Mouse (Mus musculus): ENCODE results near the gene Atp1a2. TPM values are rescaled to one million over a fixed set of nuclear protein-coding genes. Genes with fewer than 3 reads are reported as not detected.
"Not testable (repeated sequence)": the region's sequence is repeated elsewhere in the genome, so short reads cannot be mapped to it uniquely, and the experiment has no call there.

Gene Atp1a2
- polyA plus RNA-seq, 1 experiment from 2014 or later = 3.1 TPM

DNA sequence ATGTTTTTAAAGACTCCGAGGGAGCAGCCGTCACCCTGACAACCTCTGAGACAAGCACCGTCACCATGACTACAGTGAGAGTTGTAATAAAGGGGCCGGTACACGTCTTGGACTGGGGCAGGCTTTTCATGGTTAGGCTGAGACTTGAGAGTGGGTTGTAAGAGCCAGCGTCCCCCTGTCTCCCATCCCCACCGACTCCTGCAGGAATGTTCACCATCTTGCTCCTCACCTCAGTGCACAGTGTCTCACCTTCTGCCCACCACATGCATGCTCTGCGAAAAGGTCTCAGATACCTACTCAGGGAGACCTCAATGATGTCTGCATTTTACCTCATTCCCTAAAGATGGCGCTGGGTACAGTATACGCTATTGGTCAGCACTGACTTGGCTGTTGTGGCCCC is 26.1 kb downstream of the Atp1a2 start:
- WGBS = 60% methylated on average over 10 of the region's 10 CpGs
- H3K9me3 ChIP-seq (ENCODE audit: control insufficient read depth, low read length) = no peaks in the 10 kb centered on the region

GRCm38 (mm10) chr1:172271208-172271607 is 26.7 kb downstream of the Atp1a2 start:
- Histone ChIP-seq H3K9ac (ENCODE audit: low read depth, low read length) (no peak overlapping the region), H3K9me3 (ENCODE audit: control insufficient read depth, low read length) (no peaks in the 10 kb centered on the region), H3K36me3 (ENCODE audit: control insufficient read depth, insufficient read depth, low read length) (no peaks in the 10 kb centered on the region), H3K27me3 (replicated peaks; ENCODE audit: control insufficient read depth, insufficient read depth, low read length) (no peaks in the 10 kb centered on the region), H3K4me1 (ENCODE audit: control insufficient read depth, insufficient read depth, low read length) (peaks cover 5% of the 10 kb centered on the region; the same call in 1 of the 2 replicates), H3K4me2 (ENCODE audit: low read depth, low read length) (no peak overlapping the region), H3K27ac (ENCODE audit: low read length) (no peak overlapping the region), H3K4me3 (ENCODE audit: low read length) (no peak overlapping the region)
- WGBS = 76% methylated on average over 3 of the region's 3 CpGs
- no peak for ATAC-seq

More for the DNA sequence above, 26.1 kb downstream of the Atp1a2 start:
- no peak overlapping the region for H3K4me3 ChIP-seq (ENCODE audit: low read length)
- no peak for ATAC-seq
- H3K9ac ChIP-seq (ENCODE audit: low read depth, low read length) = no peak overlapping the region
- H3K4me1 ChIP-seq (ENCODE audit: control insufficient read depth, insufficient read depth, low read length) = peaks cover 5% of the 10 kb centered on the region; the same call in 1 of the 2 replicates
- H3K27me3 ChIP-seq (replicated peaks; ENCODE audit: control insufficient read depth, insufficient read depth, low read length) = no peaks in the 10 kb centered on the region
- H3K36me3 ChIP-seq (ENCODE audit: control insufficient read depth, insufficient read depth, low read length) = no peaks in the 10 kb centered on the region
- no peak overlapping the region for H3K4me2 ChIP-seq (ENCODE audit: low read depth, low read length)
- H3K27ac ChIP-seq (ENCODE audit: low read length) = no peak overlapping the region

- H3K4me2 ChIP-seq (ENCODE audit: low read depth, low read length) = no peak within 1 kb of the TSS
- no peak within 1 kb of the TSS for H3K27ac ChIP-seq (ENCODE audit: low read length)
- ATAC-seq = no peak
- no peaks in the 10 kb centered on the region for H3K27me3 ChIP-seq (replicated peaks; ENCODE audit: control insufficient read depth, insufficient read depth, low read length)
- no peaks in the 10 kb centered on the region for H3K9me3 ChIP-seq (ENCODE audit: control insufficient read depth, low read length)
- no peak within 1 kb of the TSS for H3K4me3 ChIP-seq (ENCODE audit: low read length)
- H3K9ac ChIP-seq (ENCODE audit: low read depth, low read length) = no peak within 1 kb of the TSS
- 61% methylated on average over 8 of the region's 8 CpGs for WGBS
- H3K36me3 ChIP-seq (ENCODE audit: control insufficient read depth, insufficient read depth, low read length) = no peaks in the 10 kb centered on the region
- H3K4me1 ChIP-seq (ENCODE audit: control insufficient read depth, insufficient read depth, low read length) = no peaks in the 10 kb centered on the region
Observed at GRCm38 (mm10) chr1:172261477-172262078, 36.3 kb downstream of the Atp1a2 start, which contains the start of gene Igsf8. Igsf8 (plus strand) TSS chr1:172261641.

DNA sequence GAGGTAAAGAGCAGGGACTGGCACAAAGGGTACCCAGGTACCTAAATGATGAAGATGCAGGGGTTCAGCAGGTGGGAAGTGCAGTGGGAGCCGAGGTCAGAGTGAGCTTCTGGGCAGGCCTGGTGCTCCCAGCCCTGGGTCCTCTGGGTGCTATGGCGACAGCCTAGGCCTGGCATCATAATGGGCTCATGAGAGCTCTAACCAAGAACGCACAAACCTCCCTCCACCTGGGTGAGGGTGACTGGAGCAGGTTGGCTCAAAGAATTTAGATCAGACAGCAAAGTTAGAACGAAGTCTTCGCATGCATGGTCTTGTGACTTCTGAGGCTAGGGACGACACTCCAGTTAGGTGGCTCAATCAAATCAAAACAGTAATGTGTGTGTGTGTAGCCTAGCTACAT is 39.5 kb downstream of the Atp1a2 start, which contains the start of gene Atp1a4:
Atp1a4 (minus strand) TSS at position 101 of the 400 bp plus-strand sequence.
- H3K4me2 ChIP-seq (ENCODE audit: low read depth, low read length) = no peak within 1 kb of the TSS
- H3K9me3 ChIP-seq (ENCODE audit: control insufficient read depth, low read length) = no peaks in the 10 kb centered on the region
- H3K4me1 ChIP-seq (ENCODE audit: control insufficient read depth, insufficient read depth, low read length) = no peaks in the 10 kb centered on the region
- no peak within 1 kb of the TSS for H3K27ac ChIP-seq (ENCODE audit: low read length)
- H3K9ac ChIP-seq (ENCODE audit: low read depth, low read length) = no peak within 1 kb of the TSS
- H3K36me3 ChIP-seq (ENCODE audit: control insufficient read depth, insufficient read depth, low read length) = no peaks in the 10 kb centered on the region
- no peak within 1 kb of the TSS for H3K4me3 ChIP-seq (ENCODE audit: low read length)
- ATAC-seq = no peak
- 92% methylated on average over 6 of the region's 6 CpGs for WGBS
- H3K27me3 ChIP-seq (replicated peaks; ENCODE audit: control insufficient read depth, insufficient read depth, low read length) = no peaks in the 10 kb centered on the region

DNA sequence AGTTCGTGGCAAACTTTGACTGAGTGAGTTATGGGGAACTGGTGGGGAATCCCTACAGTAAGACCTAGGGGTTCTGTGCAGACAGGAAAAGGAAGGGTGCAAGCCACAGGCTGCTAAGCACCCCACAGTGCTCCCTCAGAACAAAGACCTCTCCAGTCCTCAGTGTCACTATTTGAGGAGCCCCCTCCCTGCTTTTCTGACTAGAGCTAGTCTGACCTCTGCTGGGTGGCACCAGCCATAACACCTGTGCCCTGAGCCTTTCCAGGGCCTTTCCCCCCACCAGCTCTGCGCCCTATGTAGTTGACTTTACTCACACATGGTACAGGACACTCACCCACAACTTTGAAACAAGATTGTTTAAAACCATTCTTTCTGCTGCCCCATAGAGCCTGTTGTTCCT is 50.2 kb downstream of the Atp1a2 start:
- no peak for ATAC-seq
- H3K36me3 ChIP-seq (ENCODE audit: control insufficient read depth, insufficient read depth, low read length) = no peaks in the 10 kb centered on the region

DNA sequence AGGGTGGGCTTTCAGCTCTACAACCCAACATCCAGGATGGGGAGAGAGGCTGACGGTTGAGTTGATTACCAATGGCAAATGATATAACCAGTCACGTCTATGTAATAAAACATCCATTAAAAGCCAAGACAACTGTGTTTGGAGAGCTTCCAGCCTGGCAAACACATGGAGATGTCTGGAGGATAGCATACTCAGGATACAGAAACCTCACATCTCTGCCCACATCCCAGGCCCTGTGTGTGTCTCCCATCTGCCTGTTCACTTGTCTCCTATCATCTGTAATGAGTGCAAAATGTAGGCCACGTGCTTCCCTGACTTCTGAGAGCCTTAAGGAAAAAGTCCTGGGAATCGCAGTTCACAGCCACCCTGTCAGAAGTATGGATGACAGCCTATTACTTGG is 50.6 kb downstream of the Atp1a2 start:
- Histone ChIP-seq H3K4me1 (ENCODE audit: control insufficient read depth, insufficient read depth, low read length) (no peaks in the 10 kb centered on the region), H3K9ac (ENCODE audit: low read depth, low read length) (no peak overlapping the region), H3K27me3 (replicated peaks; ENCODE audit: control insufficient read depth, insufficient read depth, low read length) (peaks cover 5% of the 10 kb centered on the region; the same call in 1 of the 2 replicates), H3K4me3 (ENCODE audit: low read length) (no peak overlapping the region), H3K36me3 (ENCODE audit: control insufficient read depth, insufficient read depth, low read length) (no peaks in the 10 kb centered on the region), H3K27ac (ENCODE audit: low read length) (no peak overlapping the region), H3K9me3 (ENCODE audit: control insufficient read depth, low read length) (no peaks in the 10 kb centered on the region), H3K4me2 (ENCODE audit: low read depth, low read length) (no peak overlapping the region)
- WGBS = 69% methylated on average over 4 of the region's 4 CpGs
- no peak for ATAC-seq

More for the DNA sequence above, 50.2 kb downstream of the Atp1a2 start:
- Histone ChIP-seq H3K27me3 (replicated peaks; ENCODE audit: control insufficient read depth, insufficient read depth, low read length) (peaks cover 5% of the 10 kb centered on the region; the same call in 1 of the 2 replicates), H3K4me1 (ENCODE audit: control insufficient read depth, insufficient read depth, low read length) (no peaks in the 10 kb centered on the region), H3K9ac (ENCODE audit: low read depth, low read length) (no peak overlapping the region), H3K4me2 (ENCODE audit: low read depth, low read length) (no peak overlapping the region), H3K9me3 (ENCODE audit: control insufficient read depth, low read length) (no peaks in the 10 kb centered on the region), H3K4me3 (ENCODE audit: low read length) (no peak overlapping the region), H3K27ac (ENCODE audit: low read length) (no peak overlapping the region)
- WGBS = 51% methylated on average over 2 of the region's 2 CpGs

GRCm38 (mm10) chr1:172244645-172245044 is 53.2 kb downstream of the Atp1a2 start:
- H3K9me3 ChIP-seq (ENCODE audit: control insufficient read depth, low read length); H3K36me3 ChIP-seq (ENCODE audit: control insufficient read depth, insufficient read depth, low read length); H3K4me2 ChIP-seq (ENCODE audit: low read depth, low read length); H3K4me1 ChIP-seq (ENCODE audit: control insufficient read depth, insufficient read depth, low read length); H3K27ac ChIP-seq (ENCODE audit: low read length); H3K9ac ChIP-seq (ENCODE audit: low read depth, low read length); H3K4me3 ChIP-seq (ENCODE audit: low read length); ATAC-seq; H3K27me3 ChIP-seq (replicated peaks; ENCODE audit: control insufficient read depth, insufficient read depth, low read length): not testable (repeated sequence)
- WGBS = 42% methylated on average over 23 of the region's 23 CpGs

- H3K4me1 ChIP-seq (ENCODE audit: control insufficient read depth, insufficient read depth, low read length) = no peaks in the 10 kb centered on the region
- no peaks in the 10 kb centered on the region for H3K9me3 ChIP-seq (ENCODE audit: control insufficient read depth, low read length)
- H3K9ac ChIP-seq (ENCODE audit: low read depth, low read length) = no peak overlapping the region
- H3K4me3 ChIP-seq (ENCODE audit: low read length) = no peak overlapping the region
- H3K4me2 ChIP-seq (ENCODE audit: low read depth, low read length) = no peak overlapping the region; the same call in 1 of the 2 replicates
- no peak overlapping the region for H3K27ac ChIP-seq (ENCODE audit: low read length)
- H3K36me3 ChIP-seq (ENCODE audit: control insufficient read depth, insufficient read depth, low read length) = no peaks in the 10 kb centered on the region
- whole genome bisulfite sequencing = 28% methylated on average over 16 of the region's 16 CpGs
- no peak for ATAC-seq
- H3K27me3 ChIP-seq (replicated peaks; ENCODE audit: control insufficient read depth, insufficient read depth, low read length) = peaks cover 5% of the 10 kb centered on the region; the same call in 1 of the 2 replicates
Observed at GRCm38 (mm10) chr1:172243547-172244205, 54.2 kb downstream of the Atp1a2 start.

DNA sequence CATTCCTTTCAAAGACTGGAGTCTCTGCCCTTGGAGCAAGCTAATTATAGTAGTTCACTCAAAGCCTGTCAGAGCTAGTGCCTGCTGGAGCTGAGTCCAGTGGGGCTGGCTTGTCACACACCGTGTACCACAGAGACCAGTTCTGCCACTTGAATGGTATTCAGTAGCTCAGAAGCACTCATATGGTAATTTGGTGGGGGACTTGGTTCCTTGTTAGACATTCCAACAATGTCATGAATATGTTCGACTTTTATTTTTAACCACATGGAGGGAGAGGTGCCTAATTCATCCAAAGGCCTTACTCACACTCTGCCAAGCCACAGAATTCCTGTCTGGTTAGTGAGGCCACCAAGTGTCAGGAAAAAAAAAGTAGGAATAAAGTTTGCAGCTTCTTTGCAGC is 55.5 kb downstream of the Atp1a2 start:
- no peaks in the 10 kb centered on the region for H3K36me3 ChIP-seq (ENCODE audit: control insufficient read depth, insufficient read depth, low read length)
- no peaks in the 10 kb centered on the region for H3K4me1 ChIP-seq (ENCODE audit: control insufficient read depth, insufficient read depth, low read length)
- H3K4me3 ChIP-seq (ENCODE audit: low read length) = no peak overlapping the region
- H3K4me2 ChIP-seq (ENCODE audit: low read depth, low read length) = no peak overlapping the region
- H3K9me3 ChIP-seq (ENCODE audit: control insufficient read depth, low read length) = no peaks in the 10 kb centered on the region
- 50% methylated on average over 2 of the region's 2 CpGs for WGBS
- no peak for ATAC-seq
- H3K27me3 ChIP-seq (replicated peaks; ENCODE audit: control insufficient read depth, insufficient read depth, low read length) = peaks cover 5% of the 10 kb centered on the region; the same call in 1 of the 2 replicates
- no peak overlapping the region for H3K27ac ChIP-seq (ENCODE audit: low read length)
- no peak overlapping the region for H3K9ac ChIP-seq (ENCODE audit: low read depth, low read length)

Measured in intestine, embryonic 16.5 days (tissue).